Comparison of ENCODE assay signal across 26 mouse cellular contexts in genomic region chr4:45259232-45259832, GRCm38 (mm10). TPM values are rescaled to one million over a fixed set of nuclear protein-coding genes. Genes with fewer than 3 reads are reported as not detected.
DNase-seq lines count a peak whose midpoint lies in the region; ATAC-seq and TF ChIP-seq lines count a peak whose summit lies in the region.
"Had no signal": no experiment of that assay in that cellular context is flagged by ENCODE, and none has a peak within 500 bp of the region (broad histone marks: within the 10 kb centered on the region; RNA-seq: fewer than 3 reads in every experiment).

No protein-coding gene starts in this region.

- H3K79me2 ChIP-seq in myocyte (ENCODE audit: control insufficient read depth, insufficient read depth), result no peaks in the 10 kb centered on the region

- 0 out of 2 replicates have a peak overlapping the region, but pooled peaks have one; percentile 11 for H3K27ac ChIP-seq in forebrain, embryonic 15.5 days (replicated peaks)
- H3K27ac ChIP-seq in forebrain, embryonic 10.5 days, result no peak overlapping the region
- H3K27ac ChIP-seq in layer of hippocampus, adult 2 months, result peak overlapping the region; percentile 51
- H3K27ac ChIP-seq: gastrocnemius, adult 2 months; heart, embryonic 15.5 days; hindbrain, embryonic 15.5 days; intestine, embryonic 15.5 days had no signal

- no peak for ATAC-seq in forebrain, embryonic 15.5 days (replicated peaks)
- ATAC-seq: intestine, embryonic 15.5 days had no signal

- H3K4me1 ChIP-seq in forebrain, embryonic 15.5 days, result peaks cover 31% of the 10 kb centered on the region
- H3K4me1 ChIP-seq in forebrain, embryonic 10.5 days, result peaks cover 11% of the 10 kb centered on the region

- WGBS in forebrain, embryonic 15.5 days, result 40% methylated on average over 4 of the region's 4 CpGs
- WGBS in forebrain, embryonic 10.5 days, result 71% methylated on average over 4 of the region's 4 CpGs

- no peak overlapping the region for H3K9ac ChIP-seq in forebrain, embryonic 15.5 days (replicated peaks)
- H3K9ac ChIP-seq: heart, embryonic 12.5 days; heart, embryonic 15.5 days; hindbrain, embryonic 15.5 days; intestine, embryonic 15.5 days had no signal

- TF ChIP-seq POLR2A in myocyte (IDR thresholded peaks at IDR 0.05; ENCODE audit: insufficient read length, low read depth), result no peak

- H3K27me3 ChIP-seq in forebrain, embryonic 15.5 days, result no peaks in the 10 kb centered on the region; the same call in 1 of the 2 replicates
- 0 out of 2 replicates have a peak, but pooled peaks cover 5% of the 10 kb centered on the region for H3K27me3 ChIP-seq in forebrain, embryonic 10.5 days (ENCODE audit: poor library complexity, severe bottlenecking)
- no peaks in the 10 kb centered on the region for H3K27me3 ChIP-seq in myocyte (ENCODE audit: control insufficient read depth, insufficient read depth, insufficient read length)
- H3K27me3 ChIP-seq: CH12.LX; heart, embryonic 12.5 days; heart, embryonic 15.5 days; intestine, embryonic 15.5 days had no signal

- no peak for DNase-seq in forebrain, embryonic 10.5 days (ENCODE audit: extremely low spot score, low spot score)
- DNase-seq in layer of hippocampus, adult 2 months (ENCODE audit: low spot score in 2 of 2), result no peak
- DNase-seq in layer of hippocampus, postnatal 25 days (ENCODE audit: extremely low spot score in 1 of 2, low spot score in 1 of 2), result no peak
- peak; percentile 8 for DNase-seq in retina, embryonic 14.5 days (ENCODE audit: low spot score)
- no peak for DNase-seq in retina, postnatal 1 day
- DNase-seq in ovary, postnatal 10 days (ENCODE audit: low spot score), result no peak
- DNase-seq: adrenal gland, adult 2 months; adrenal gland, postnatal 14 days; B cell, adult 2 months; cerebellum, adult 18-20 months; cerebellum, adult 9-10 months; cerebellum, postnatal 14 days; gastrocnemius, adult 2 months; gastrocnemius, postnatal 14 days; heart, adult 11 months; heart, postnatal 10 days; heart, postnatal 4 days; kidney, adult 11 months had no signal

- H3K4me3 ChIP-seq in forebrain, embryonic 15.5 days, result no peak overlapping the region
- no peak overlapping the region for H3K4me3 ChIP-seq in forebrain, embryonic 10.5 days
- no peak overlapping the region for H3K4me3 ChIP-seq in layer of hippocampus, adult 2 months
- no peak overlapping the region for H3K4me3 ChIP-seq in myocyte
- H3K4me3 ChIP-seq: gastrocnemius, adult 2 months; heart, embryonic 12.5 days; heart, embryonic 15.5 days; hindbrain, embryonic 15.5 days; intestine, embryonic 15.5 days had no signal

- no peak overlapping the region for H3ac ChIP-seq in myocyte (ENCODE audit: control insufficient read depth, insufficient read length)

- no peaks in the 10 kb centered on the region for H3K9me3 ChIP-seq in forebrain, embryonic 15.5 days
- no peaks in the 10 kb centered on the region for H3K9me3 ChIP-seq in forebrain, embryonic 10.5 days
- H3K9me3 ChIP-seq: G1E; heart, embryonic 12.5 days; heart, embryonic 15.5 days; hindbrain, embryonic 15.5 days; intestine, embryonic 15.5 days had no signal

- no peak overlapping the region for H3K4me2 ChIP-seq in forebrain, embryonic 15.5 days (replicated peaks)
- no peak overlapping the region for H3K4me2 ChIP-seq in myocyte (ENCODE audit: low read depth)
- H3K4me2 ChIP-seq: heart, embryonic 12.5 days; heart, embryonic 15.5 days; hindbrain, embryonic 15.5 days; intestine, embryonic 15.5 days had no signal

- no peak for TF ChIP-seq CTCF in layer of hippocampus, adult 2 months (conservative IDR thresholded peaks at IDR 0.05)

- H3K36me3 ChIP-seq in forebrain, embryonic 15.5 days, result no peaks in the 10 kb centered on the region
- H3K36me3 ChIP-seq in forebrain, embryonic 10.5 days (replicated peaks), result no peaks in the 10 kb centered on the region
- H3K36me3 ChIP-seq in myocyte (ENCODE audit: control insufficient read depth, insufficient read depth), result peaks cover 11% of the 10 kb centered on the region
- H3K36me3 ChIP-seq: G1E; heart, embryonic 12.5 days; heart, embryonic 15.5 days; hindbrain, embryonic 15.5 days; intestine, embryonic 15.5 days had no signal

TF ChIP-seq in myocyte, 11 proteins besides CTCF, POLR2A, EP300 and RAD21:
- TF ChIP-seq E2F4 (IDR thresholded peaks at IDR 0.05; ENCODE audit: insufficient read depth) (no peak), POLR2AphosphoS2 (IDR thresholded peaks at IDR 0.05; ENCODE audit: insufficient read length, low read depth) (no peak), MYOG (IDR thresholded peaks at IDR 0.05; ENCODE audit: control insufficient read depth in 1 of 3, insufficient read depth in 1 of 3, insufficient read length in 2 of 3, low read depth in 2 of 3) (peak in 2 of 3 experiments; percentile 67 to 80), MYOD1 (IDR thresholded peaks at IDR 0.05; ENCODE audit: control insufficient read depth in 1 of 3, insufficient read length in 2 of 3, low read depth in 2 of 3) (peak in 2 of 3 experiments; percentile 8 to 76), TCF12 (IDR thresholded peaks at IDR 0.05; ENCODE audit: insufficient read depth, poor library complexity, severe bottlenecking) (peak; percentile 8), CEBPB (IDR thresholded peaks at IDR 0.05; ENCODE audit: insufficient read depth, poor library complexity, severe bottlenecking) (no peak), USF1 (IDR thresholded peaks at IDR 0.05; ENCODE audit: low read depth) (no peak)

RNA-seq across cellular contexts. Expression of gene Trmt10b, which starts 37.6 kb away (rescaled TPM):
- 22.0 and 23.6 TPM in 2 replicates for polyA plus RNA-seq in forebrain, embryonic 15.5 days (2015; fragmentation: Nextera tagmentation; extraction: Ambion mirVana)
- 16.2 and 17.2 TPM in 2 replicates for polyA plus RNA-seq in forebrain, embryonic 10.5 days (2016; fragmentation: Nextera tagmentation; extraction: Ambion mirVana)
- total RNA-seq in layer of hippocampus, adult 2 months (2021), result 10 to 100 TPM; 13.8 to 16.1 TPM
- total RNA-seq in layer of hippocampus, postnatal 25 days (2021), result 10 to 100 TPM; 16.1 to 18.0 TPM
- polyA plus RNA-seq in myocyte (2012; fragmentation: generic; extraction: Trizol), result 4.4 TPM
